Mouse (Mus musculus) heart, adult 2 months (tissue): ENCODE measurements at regions not wholly inside any gene's neighbourhood (a gene's known extent, or its start where the extent isn't known, plus 50 kb on each side); places are given as distances from the start of the nearest gene placed in this dataset.

Experiments
- DNase-seq, 2 experiments: peaks; one replicate each; pipeline ENCODE4 v3.0.0; 2021
- H3K27ac ChIP-seq: fragments of 200-600 bp; 2 replicates; pipeline ENCODE4 v1.8.1; 2022
- H3K27me3 ChIP-seq: fragments of 200-500 bp; 2 replicates; pipeline ENCODE4 v1.6.1; 2012; ENCODE audit warnings: mild to moderate bottlenecking, low read length, inconsistent platforms, mixed read lengths; ENCODE audit not compliant: control insufficient read depth, insufficient read depth
- H3K36me3 ChIP-seq: fragments of 200-500 bp; 2 replicates; pipeline ENCODE4 v1.6.1; 2012; ENCODE audit warnings: low read length, inconsistent platforms; ENCODE audit not compliant: control insufficient read depth, insufficient read depth
- H3K4me1 ChIP-seq: fragments of 200-500 bp; 2 replicates; pipeline ENCODE4 v1.6.1; 2011; ENCODE audit warnings: low read length; ENCODE audit not compliant: control insufficient read depth, insufficient read depth
- H3K4me3 ChIP-seq: fragments of 200-600 bp; 2 replicates; pipeline ENCODE4 v1.8.1; 2022
- H3K79me2 ChIP-seq: fragments of 200-500 bp; replicated peaks from 2 replicates; pipeline ENCODE4 v1.6.1; 2012; ENCODE audit warnings: mild to moderate bottlenecking, inconsistent platforms, low read length, moderate library complexity, mixed read lengths; ENCODE audit not compliant: control insufficient read depth, insufficient read depth
- H3K9ac ChIP-seq: fragments of 200-500 bp; 2 replicates; pipeline ENCODE4 v1.6.1; 2012; ENCODE audit warnings: low read depth, mild to moderate bottlenecking, control low read depth, inconsistent platforms, low read length, mixed read lengths
- CTCF ChIP-seq: fragments of 200-600 bp; IDR thresholded peaks from 2 replicates; pipeline ENCODE4 v1.8.1; 2022; ENCODE audit warnings: antibody characterized with exemption, mild to moderate bottlenecking, moderate library complexity
- EP300 ChIP-seq: fragments of 200-500 bp; IDR thresholded peaks from 2 replicates; pipeline ENCODE4 v1.6.1; 2011; ENCODE audit warnings: low read depth, low read length, control low read depth; ENCODE audit not compliant: insufficient read depth
- POLR2A ChIP-seq: fragments of 200-500 bp; IDR thresholded peaks from 2 replicates; pipeline ENCODE4 v1.6.1; 2011; ENCODE audit warnings: mild to moderate bottlenecking, low read depth, low read length, control low read depth; ENCODE audit not compliant: insufficient read depth
- WGBS: fragments of 180-500 bp; shearing (Covaris S2); methylation state at CpG from one replicate; pipeline ENCODE4 v1.1.7; 2018; 5-methylcytosine and 5-hydroxymethylcytosine counted together
- intact Hi-C: fragments of 180-260 bp; cut with DNase I; formaldehyde crosslinking; loops from one replicate; pipeline ENCODE4 v1.15.1; 2025

DNA sequence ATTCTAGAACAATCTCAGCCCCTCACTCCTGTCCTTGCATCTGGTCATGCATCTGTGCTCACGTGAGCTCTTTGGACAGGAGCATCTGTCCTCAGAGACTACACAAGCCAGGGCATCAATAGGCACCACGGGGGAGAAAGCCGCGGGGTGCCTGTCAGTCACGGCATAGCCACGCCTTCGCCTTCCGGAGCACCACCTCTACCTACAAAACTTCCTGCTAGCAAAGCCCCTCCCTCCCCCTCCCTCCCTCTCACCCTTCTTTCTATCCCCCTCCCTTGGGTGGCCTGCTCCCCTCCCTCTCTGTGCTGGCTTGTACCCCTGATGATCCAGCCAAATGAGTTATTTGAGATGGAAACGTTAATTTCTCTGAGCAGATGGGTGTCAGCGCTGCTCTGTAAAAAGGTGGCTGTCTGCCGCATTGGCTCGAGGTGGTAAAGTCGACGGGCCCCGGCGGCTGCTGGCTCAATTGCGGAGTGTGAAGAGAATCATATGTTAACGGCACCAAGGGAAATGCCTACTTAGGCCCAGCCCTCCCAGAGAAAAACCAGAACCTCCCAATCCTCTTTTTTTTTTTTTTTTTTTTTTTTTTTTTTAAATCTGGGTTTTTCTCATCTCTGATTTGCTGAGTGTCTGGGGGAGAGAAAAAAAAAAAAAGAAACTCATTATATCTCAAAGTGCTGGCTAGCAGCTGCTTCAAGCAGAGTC, 82.0 kb downstream of the 2410131K14Rik start:
- Histone ChIP-seq H3K4me1 (peaks cover 5% of the 10 kb centered on the region), H3K36me3 (no peaks in the 10 kb centered on the region), H3K9ac (0 out of 2 replicates have a peak overlapping the region, but pooled peaks have one; percentile 1), H3K27ac (no peak overlapping the region), H3K4me3 (no peak overlapping the region), H3K27me3 (no peaks in the 10 kb centered on the region), H3K79me2 (no peaks in the 10 kb centered on the region)
- peak; percentile 58 to 61 for DNase-seq
- intact Hi-C loops = loop anchor here (1.0 kb wide), 1 partner anchor 324 kb away; no protein-coding TSS in a partner anchor
- TF ChIP-seq CTCF (no peak), POLR2A (no peak), EP300 (no peak)
- WGBS = 3% methylated on average over 18 of the region's 18 CpGs

DNA sequence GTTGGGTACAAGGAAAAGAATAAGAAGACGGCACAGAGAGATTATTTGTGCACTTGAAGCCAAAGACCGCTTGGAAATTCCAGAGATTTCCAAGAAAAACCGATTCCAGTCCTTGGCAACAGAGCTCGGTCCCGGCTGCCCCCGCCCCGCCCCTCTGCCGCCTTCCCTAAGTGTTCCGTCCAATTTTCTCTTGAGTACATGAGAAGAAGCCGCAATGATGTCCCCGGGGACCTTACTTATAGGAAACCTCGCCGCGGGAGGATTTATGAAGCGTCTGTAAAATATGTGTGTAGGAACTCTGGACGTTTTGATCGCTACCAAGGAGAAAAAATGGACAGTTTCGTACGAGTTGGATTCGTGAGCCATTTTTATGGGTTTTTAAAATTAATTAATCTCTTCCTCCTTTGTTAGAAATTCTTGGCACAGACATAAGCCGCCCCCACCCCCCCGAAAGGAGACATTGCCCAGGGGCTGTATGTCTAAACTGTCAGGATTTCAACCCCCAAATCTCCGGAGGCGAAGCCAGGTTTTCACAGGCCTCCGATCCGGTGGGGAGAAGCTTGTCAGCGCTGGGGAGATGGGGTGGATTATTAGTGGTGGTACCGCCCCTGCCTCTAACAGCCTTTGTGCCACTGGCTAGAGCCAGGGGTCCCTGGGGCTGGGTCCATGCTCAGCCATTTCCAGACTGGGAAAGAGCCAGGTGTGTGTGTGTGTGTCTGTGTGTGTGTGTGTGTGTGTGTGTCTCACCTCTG, 83.1 kb downstream of the 2410131K14Rik start:
- 14% methylated on average over 28 of the region's 28 CpGs for WGBS
- Histone ChIP-seq H3K9ac (no peak overlapping the region), H3K36me3 (no peaks in the 10 kb centered on the region), H3K4me3 (peak overlapping the region; percentile 23; the same call in 1 of the 2 replicates), H3K27ac (no peak overlapping the region), H3K79me2 (no peaks in the 10 kb centered on the region), H3K27me3 (no peaks in the 10 kb centered on the region), H3K4me1 (peaks cover 5% of the 10 kb centered on the region)
- TF ChIP-seq POLR2A (no peak), EP300 (no peak), CTCF (no peak)
- intact Hi-C loops = no loop called here
- DNase-seq = peak; percentile 37 to 47

DNA sequence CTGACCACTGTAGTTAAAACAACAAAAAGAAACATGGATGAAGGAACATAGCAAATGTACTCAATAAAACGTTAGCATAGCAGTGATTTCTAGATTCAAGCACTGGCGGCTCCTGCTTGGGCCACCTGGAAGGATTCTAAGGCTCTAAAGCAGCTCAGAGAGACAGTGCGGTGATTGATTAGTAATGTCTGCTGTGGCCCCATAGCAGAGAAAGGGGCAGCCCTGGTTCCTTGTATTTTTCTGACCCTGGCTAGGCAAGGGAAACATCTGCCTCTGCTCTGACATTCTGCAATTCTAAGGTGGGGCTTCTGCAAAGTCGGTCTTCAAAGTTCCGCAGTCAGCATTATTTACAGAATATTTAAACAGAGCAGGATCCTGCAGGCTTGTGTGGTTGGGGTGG, 84.1 kb downstream of the 2410131K14Rik start:
- no peak for DNase-seq
- TF ChIP-seq CTCF (no peak), EP300 (no peak), POLR2A (no peak)
- Histone ChIP-seq H3K27ac (no peak overlapping the region), H3K9ac (no peak overlapping the region), H3K79me2 (no peaks in the 10 kb centered on the region), H3K4me3 (no peak overlapping the region), H3K36me3 (no peaks in the 10 kb centered on the region), H3K27me3 (no peaks in the 10 kb centered on the region), H3K4me1 (peaks cover 5% of the 10 kb centered on the region)
- intact Hi-C loops = no loop called here
- whole genome bisulfite sequencing = 74% methylated on average over 5 of the region's 5 CpGs

DNA sequence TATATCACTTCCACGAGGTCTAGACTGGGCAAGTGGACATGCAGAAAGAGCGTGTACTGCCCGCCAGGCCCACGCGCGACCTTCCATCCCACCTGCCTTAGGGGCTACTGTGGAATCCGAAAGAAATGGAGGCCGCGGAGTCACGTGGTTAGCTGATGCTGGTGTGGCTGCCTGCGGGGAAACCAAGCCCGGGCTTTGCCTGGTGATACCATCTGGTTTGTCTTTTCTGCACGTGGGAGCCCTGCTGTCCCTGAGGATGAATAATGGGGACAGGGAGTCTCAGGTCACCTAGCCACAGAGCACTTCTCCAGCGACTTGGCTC, 86.2 kb downstream of the 2410131K14Rik start:
- H3K27me3 ChIP-seq = no peaks in the 10 kb centered on the region
- peak overlapping the region; percentile 19 for H3K9ac ChIP-seq
- H3K27ac ChIP-seq = peak overlapping the region; percentile 81
- H3K36me3 ChIP-seq = no peaks in the 10 kb centered on the region
- no peak for DNase-seq
- 23% methylated on average over 14 of the region's 14 CpGs for WGBS
- intact Hi-C loops = loop anchor here (1.0 to 5.0 kb wide), 8 partner anchors 51 to 406 kb away; partner anchors contain the start of gene Med13l
- TF ChIP-seq POLR2A (no peak), CTCF (no peak), EP300 (no peak)
- H3K79me2 ChIP-seq = no peaks in the 10 kb centered on the region
- no peak overlapping the region for H3K4me3 ChIP-seq
- H3K4me1 ChIP-seq = peaks cover 5% of the 10 kb centered on the region

DNA sequence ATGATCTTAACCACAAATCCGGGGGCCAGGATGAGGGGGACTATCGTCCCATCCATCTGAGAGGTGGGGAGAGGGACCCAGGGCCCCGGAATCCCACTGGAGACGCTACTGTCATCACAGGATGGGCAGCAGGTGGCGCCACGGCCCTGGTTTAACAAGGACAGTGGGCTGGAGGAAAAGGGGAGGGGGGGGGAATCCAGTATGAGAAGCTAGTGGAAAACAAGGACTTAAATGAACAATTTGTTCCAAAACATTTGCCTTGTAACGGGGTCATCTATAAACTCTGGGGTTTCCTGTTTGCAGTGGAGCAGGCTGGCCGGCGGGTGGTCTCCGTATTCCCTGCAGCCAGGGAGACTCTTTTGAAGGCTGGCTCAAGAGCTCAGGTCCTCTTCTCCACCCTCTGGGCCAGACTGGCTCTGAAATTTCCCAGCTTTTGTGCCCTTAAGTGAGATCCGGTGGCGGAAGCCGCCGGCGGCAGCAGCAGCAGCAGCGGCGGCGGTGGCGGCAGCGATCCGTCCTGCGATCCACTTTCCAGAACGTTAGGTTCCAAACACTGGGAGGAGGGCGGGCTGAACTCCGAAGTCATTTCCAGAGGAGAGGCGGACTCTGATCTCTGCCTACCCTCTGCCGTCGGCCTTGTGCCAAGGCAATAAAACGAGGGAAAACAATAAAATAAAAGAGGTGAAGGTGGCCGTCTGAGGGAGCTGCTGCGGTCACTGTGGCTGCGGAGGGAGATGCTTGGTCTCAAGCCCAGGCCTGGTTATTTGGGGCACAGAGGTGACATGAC, 86.8 kb downstream of the 2410131K14Rik start:
- intact Hi-C loops = loop anchor here (1.0 to 5.0 kb wide), 8 partner anchors 50 to 405 kb away; partner anchors contain the start of gene Med13l
- H3K4me1 ChIP-seq = peaks cover 3% of the 10 kb centered on the region; the same call in 1 of the 2 replicates
- under 1% methylated on average over 32 of the region's 32 CpGs for WGBS
- H3K9ac ChIP-seq = peak overlapping the region; percentile 41
- no peaks in the 10 kb centered on the region for H3K79me2 ChIP-seq
- 0 out of 2 replicates have a peak, but pooled peaks have one; percentile 16 for TF ChIP-seq EP300
- TF ChIP-seq POLR2A = no peak; the same call in 1 of the 2 replicates
- TF ChIP-seq CTCF = peak; percentile 81
- no peaks in the 10 kb centered on the region for H3K27me3 ChIP-seq
- H3K36me3 ChIP-seq = no peaks in the 10 kb centered on the region
- DNase-seq = peak; percentile 81 to 88
- peak overlapping the region; percentile 81 for H3K27ac ChIP-seq
- peak overlapping the region; percentile 52 for H3K4me3 ChIP-seq
